Mouse (Mus musculus) telencephalon, adult 2 months (tissue): ENCODE measurements at regions not wholly inside any gene's neighbourhood (a gene's known extent, or its start where the extent isn't known, plus 50 kb on each side); places are given as distances from the start of the nearest gene placed in this dataset.
A peak's percentile ranks its signal among the peaks of the same experiment; 100 is the strongest.

Experiments used
- DNase-seq: peaks from one replicate; pipeline ENCODE4 v3.0.0-alpha.2; 2011; ENCODE audit warnings: low read depth, low spot score

DNA sequence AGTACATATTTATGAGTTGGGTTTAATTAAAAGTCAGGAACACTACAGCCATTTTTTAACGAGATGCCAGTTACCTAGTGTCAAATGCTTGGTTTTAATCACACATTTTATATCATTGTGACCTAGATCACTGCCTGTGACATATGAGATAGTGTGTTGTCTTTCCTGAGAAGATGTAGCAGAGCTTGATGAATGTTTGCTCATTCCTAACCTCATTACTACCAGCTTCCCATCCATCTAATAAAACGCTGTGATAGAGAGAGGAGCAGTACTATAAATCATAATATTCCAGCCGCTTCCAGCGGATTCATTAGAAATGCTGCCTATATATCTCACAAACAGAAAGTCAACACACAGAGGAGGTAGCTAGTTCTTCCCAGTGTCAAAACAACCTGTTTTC, 163.6 kb downstream of the Aldoart1 start:
- DNase-seq: no peak

DNA sequence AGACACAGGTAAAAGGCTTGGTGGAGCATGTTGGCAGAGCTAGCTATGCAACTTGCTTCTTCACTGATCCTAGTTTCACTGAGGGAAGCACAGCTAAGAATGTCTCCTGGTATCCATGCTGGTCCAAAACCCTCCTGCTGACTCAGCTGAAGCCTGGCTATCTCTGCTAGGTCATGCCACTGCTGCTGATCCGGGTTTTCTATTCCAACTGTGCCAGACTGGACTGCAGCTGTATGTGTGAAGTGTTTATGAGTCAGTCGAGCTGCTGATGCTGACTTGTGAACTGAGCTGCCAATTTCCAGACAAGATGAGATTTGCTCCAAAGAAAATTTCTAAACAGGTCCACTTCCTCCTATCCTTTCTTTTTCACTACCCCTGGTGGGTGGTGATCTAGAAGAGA, 178.4 kb downstream of the Aldoart1 start:
- DNase-seq: no peak

GRCm38 (mm10) chr4:72671652-72672411, 180.6 kb downstream of the Aldoart1 start:
- DNase-seq: no peak

GRCm38 (mm10) chr4:72669827-72670494, 182.5 kb downstream of the Aldoart1 start:
- DNase-seq: no peak

DNA sequence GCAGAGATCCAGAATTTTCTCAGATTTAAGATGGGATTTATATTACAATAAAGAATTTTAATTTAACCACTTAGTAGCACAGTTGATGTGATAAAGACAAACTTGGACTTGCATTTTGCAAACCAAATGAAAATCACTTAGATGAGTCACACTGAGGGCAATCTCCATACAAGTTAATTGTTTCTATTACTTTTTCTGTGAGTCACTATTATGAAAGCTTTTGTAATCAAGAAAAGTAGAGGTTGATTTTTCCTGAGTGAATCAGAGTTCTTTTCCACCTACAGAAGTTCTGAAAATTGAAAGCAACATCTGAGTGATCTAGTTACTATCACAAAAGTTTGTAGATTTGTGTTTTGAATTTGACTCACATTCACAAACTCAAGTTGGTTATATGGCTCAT, 188.1 kb downstream of the Aldoart1 start:
- no peak for DNase-seq

DNA sequence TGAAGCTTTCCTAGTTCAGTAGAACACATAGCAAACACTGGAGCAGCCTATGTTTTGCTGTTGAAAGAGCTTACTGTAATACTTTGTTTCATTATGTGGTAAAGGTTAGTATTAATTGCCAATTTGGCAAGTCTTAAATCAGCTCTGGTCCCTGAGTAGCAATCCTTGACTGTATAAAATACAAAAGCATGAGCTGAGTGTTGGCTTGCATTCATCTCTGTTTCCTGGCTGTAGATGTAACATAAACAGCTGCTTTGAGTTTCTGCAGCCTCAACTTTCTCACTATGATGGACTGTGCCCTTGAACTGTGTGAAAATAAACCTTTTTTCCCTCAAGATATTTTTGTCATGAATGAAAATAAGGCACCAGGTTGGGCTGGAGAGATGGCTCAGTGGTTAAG, 190.0 kb downstream of the Aldoart1 start:
- DNase-seq: no peak

- DNase-seq: no peak
These were observed 196.2 kb downstream of the Aldoart1 start for GRCm38 (mm10) chr4:72656206-72656605.

GRCm38 (mm10) chr4:72647130-72647529, 205.3 kb downstream of the Aldoart1 start:
- DNase-seq: no peak

DNA sequence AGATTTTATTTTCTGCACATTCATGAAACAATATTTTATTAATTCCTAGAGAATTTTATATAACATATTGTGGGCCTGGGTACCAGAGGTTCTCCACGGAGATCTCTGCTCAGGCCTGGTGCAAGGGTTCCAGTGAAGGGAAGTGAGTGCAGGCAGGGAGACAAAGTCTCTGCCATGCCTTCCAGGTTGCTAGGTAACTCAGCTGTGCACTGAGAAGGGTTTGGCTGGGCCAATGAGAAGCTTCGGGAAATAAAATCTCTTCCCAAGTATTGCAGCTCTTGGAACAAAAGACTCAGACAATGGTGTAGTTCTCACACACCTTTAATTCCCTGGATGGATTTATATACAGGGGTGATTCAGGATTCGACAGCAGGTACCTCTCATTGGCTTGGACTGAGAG, 223.0 kb downstream of the Aldoart1 start:
- DNase-seq: no peak

DNA sequence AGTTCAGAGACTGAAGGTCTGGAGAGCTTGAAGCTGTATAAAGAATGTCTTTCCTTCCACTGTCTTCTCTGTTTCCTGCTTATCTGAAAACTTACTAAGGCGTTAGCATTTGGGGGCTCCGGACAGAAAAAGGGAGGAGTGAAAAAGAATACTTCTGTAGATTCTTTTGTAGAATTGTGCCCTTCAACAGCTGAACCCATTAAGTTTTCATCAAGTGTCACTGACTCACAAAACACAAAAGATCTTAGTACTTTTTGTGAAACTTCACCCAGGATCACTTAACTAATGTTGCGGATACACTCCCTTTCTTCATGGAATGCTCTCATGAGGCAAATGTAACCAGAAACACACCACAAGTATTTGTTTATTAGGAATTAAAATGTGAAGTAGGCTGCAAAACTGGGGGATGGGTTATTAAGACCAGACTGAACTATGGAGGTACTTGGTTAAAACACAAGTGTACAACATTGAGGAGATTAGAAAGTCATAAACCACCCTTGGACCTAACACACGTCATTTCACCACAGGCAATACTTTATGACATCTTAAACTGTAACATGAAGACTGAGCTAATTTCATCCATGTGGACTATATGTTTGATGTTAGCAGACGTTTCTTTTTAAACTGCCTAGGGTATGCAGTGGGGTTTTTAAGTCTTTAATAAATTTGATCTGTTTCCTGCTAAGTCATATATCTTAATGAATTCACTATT, 225.1 kb downstream of the Aldoart1 start:
- DNase-seq: no peak

GRCm38 (mm10) chr4:72605107-72605506, 247.3 kb downstream of the Aldoart1 start:
- DNase-seq: peak; percentile 29

DNA sequence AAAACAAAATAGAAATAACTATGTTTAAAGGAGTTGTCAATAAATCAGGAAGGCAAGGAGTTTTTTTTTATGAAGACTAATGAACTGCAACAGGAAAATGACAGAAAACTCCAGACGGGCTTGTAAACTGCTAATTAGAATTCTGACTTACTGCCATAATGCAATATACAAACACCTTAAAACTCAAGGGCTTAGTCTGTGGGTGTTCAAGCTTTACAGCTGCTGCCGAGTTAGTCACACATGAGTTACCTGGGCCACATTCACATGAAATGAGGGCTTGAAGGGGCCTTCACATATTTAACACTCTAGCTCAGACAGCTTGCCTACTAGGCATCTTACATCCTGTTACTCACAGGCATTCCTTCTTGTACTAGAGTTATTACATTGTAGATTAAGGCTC, 256.9 kb downstream of the Aldoart1 start:
- DNase-seq: no peak

DNA sequence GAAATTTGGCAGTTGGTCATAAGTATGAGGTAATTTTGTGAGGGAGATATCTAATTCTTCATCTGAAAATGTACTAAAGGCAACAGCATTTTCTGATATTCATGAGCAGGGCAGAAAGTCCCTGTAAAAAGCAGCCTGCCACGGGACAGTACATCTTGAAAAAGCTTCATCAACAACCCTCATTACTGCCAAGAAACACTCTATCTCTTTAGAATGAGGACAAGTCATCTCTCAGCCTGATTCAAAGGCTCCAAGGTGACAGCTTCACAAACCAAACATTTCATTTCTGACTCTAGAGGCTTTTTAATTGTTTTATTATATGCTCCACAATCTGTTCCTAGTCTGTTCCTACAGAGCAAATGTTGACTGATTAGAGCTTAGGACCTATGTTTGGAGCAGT, 260.3 kb downstream of the Aldoart1 start:
- peak; percentile 18 for DNase-seq

GRCm38 (mm10) chr4:72574946-72575345, 277.5 kb downstream of the Aldoart1 start:
- DNase-seq: no peak

DNA sequence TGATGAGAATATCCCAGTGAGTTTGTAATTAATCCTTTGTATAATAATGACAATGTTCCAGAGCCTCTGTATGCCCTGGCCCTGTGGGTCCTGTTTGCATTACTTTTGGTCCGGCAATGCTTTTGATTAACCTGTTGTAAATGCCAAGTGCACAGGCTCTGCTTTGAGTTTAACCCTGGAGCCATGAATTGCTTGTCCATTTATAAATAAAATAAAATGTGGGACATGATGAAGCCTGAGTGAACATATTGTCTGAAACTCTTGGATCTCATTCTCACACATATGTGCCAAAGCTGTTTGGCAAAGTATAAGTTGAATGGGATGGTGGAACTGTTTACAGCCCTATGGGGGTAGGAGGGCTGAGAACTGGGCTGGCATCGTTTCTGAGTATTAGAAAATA, 280.5 kb downstream of the Aldoart1 start:
- no peak for DNase-seq

DNA sequence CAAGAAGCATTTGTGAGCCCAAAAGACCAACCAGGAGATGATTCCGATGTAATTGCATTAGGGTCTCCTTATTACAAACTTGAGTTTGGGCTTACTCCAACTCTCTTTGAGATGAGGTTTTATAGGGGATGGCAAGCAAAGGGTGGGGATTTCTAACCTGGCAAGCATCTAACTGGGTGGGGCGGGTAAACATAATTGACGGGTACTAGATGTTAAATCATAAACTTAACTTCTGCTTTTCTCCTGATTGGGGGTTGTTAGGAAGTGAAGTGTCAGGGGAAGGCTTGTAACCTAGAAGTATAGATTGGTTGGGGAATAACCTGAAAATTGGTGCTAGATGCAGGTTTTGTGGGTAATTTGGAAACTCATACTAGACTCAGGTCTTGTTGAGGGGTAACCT, 287.2 kb downstream of the Aldoart1 start:
- no peak for DNase-seq

GRCm38 (mm10) chr4:72562909-72563676, 289.3 kb downstream of the Aldoart1 start:
- DNase-seq: peak; percentile 11

- no peak for DNase-seq
These were observed 298.2 kb downstream of the Aldoart1 start for GRCm38 (mm10) chr4:72554276-72554675.

GRCm38 (mm10) chr4:72534563-72534962, 317.9 kb downstream of the Aldoart1 start:
- no peak for DNase-seq

GRCm38 (mm10) chr4:72524630-72525029, 323.9 kb upstream of the Tle1 start:
- no peak for DNase-seq

- peak; percentile 75 for DNase-seq
These were observed 323.4 kb upstream of the Tle1 start for GRCm38 (mm10) chr4:72524100-72524499.

- DNase-seq: no peak
These were observed 310.5 kb upstream of the Tle1 start for GRCm38 (mm10) chr4:72511220-72511619.
